Mouse (Mus musculus) brain, embryonic 14.5 days (tissue): ENCODE measurements at regions not wholly inside any gene's neighbourhood (a gene's known extent, or its start where the extent isn't known, plus 50 kb on each side); places are given as distances from the start of the nearest gene placed in this dataset.

Experiments used
- CTCF ChIP-seq: fragments of 200-500 bp; IDR thresholded peaks from 2 replicates; pipeline ENCODE4 v1.5.1; 2012; ENCODE audit warnings: inconsistent platforms, mild to moderate bottlenecking, moderate library complexity, borderline replicate concordance; ENCODE audit not compliant: insufficient read depth, insufficient read length; ENCODE audit errors: extremely low read depth
- POLR2A ChIP-seq: fragments of 200-500 bp; IDR thresholded peaks from 2 replicates; pipeline ENCODE4 v1.6.1; 2012; ENCODE audit warnings: mild to moderate bottlenecking, inconsistent platforms, borderline replicate concordance; ENCODE audit not compliant: poor library complexity, insufficient read depth, insufficient read length, severe bottlenecking; ENCODE audit errors: extremely low read depth

DNA sequence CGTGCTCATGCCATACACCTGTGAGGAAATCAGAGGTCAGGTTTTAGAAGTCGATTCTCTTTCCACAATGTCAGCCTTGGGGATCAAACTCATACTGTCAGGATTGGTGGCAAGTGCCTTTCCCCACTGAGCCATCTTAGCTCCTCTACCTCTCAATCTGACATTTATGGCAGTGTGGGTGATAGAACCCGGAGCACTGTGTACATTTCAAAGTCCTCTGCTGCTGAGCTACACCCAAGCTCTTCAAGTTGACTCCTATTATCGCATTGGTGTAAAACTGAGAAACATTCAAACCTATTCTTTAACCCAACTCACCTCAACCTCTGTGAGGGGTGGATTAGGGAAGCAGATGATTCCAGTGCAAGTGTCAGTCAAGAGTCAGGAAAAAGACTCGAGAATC is 435.9 kb upstream of the Auts2 start:
- TF ChIP-seq CTCF = no peak
- TF ChIP-seq POLR2A = no peak
